Mouse (Mus musculus) forebrain, postnatal 0 days (tissue): ENCODE results near the gene Gm14597. TPM values are rescaled to one million over a fixed set of nuclear protein-coding genes. Genes with fewer than 3 reads are reported as not detected.

ENCODE experiments used
- ATAC-seq: fragments of 200-750 bp; cut with Nextera tagmentation; 2 replicates; pipeline ENCODE4 v1.8.0; 2017; ENCODE audit warnings: mild to moderate bottlenecking, moderate library complexity
- DNase-seq: peaks from one replicate; pipeline ENCODE4 v3.0.0-alpha.2; 2015
- H3K27ac ChIP-seq: fragments of 300-500 bp; sonication (generic); 2 replicates; pipeline ENCODE4 v1.5.1; 2014; ENCODE audit warnings: low read depth, mild to moderate bottlenecking, antibody characterized with exemption, low read length, moderate library complexity, mixed read lengths
- H3K27me3 ChIP-seq: fragments of 300-500 bp; sonication (generic); 2 replicates; pipeline ENCODE4 v1.6.1; 2014; ENCODE audit warnings: mild to moderate bottlenecking, low read length, mixed read lengths; ENCODE audit not compliant: insufficient read depth
- H3K36me3 ChIP-seq: fragments of 300-500 bp; sonication (generic); 2 replicates; pipeline ENCODE4 v1.6.1; 2014; ENCODE audit warnings: mild to moderate bottlenecking, moderate library complexity; ENCODE audit not compliant: insufficient read depth
- H3K4me1 ChIP-seq: fragments of 300-500 bp; sonication (generic); 2 replicates; pipeline ENCODE4 v1.6.1; 2014; ENCODE audit warnings: antibody characterized with exemption; ENCODE audit not compliant: insufficient read depth
- H3K4me2 ChIP-seq: fragments of 300-500 bp; sonication (generic); 2 replicates; pipeline ENCODE4 v1.6.1; 2014; ENCODE audit warnings: low read depth, mild to moderate bottlenecking, moderate library complexity
- H3K4me3 ChIP-seq: fragments of 300-500 bp; sonication (generic); 2 replicates; pipeline ENCODE4 v1.5.1; 2014; ENCODE audit warnings: low read depth, low read length, mixed read lengths
- H3K9ac ChIP-seq: fragments of 300-500 bp; sonication (generic); 2 replicates; pipeline ENCODE4 v1.6.1; 2014; ENCODE audit warnings: mild to moderate bottlenecking
- H3K9me3 ChIP-seq: fragments of 300-500 bp; sonication (generic); 2 replicates; pipeline ENCODE4 v1.6.1; 2016; ENCODE audit warnings: low read length
- CTCF ChIP-seq: sonication (generic); IDR thresholded peaks from 2 replicates; pipeline ENCODE4 v1.5.1; 2016; ENCODE audit warnings: antibody characterized with exemption, control low read depth, low read depth
- WGBS: fragments of 180-500 bp; shearing (Covaris S2); extraction: QIAGEN DNeasy Blood & Tissue Kit; methylation state at CpG from one replicate; pipeline ENCODE4 v1.1.7; 2014; 5-methylcytosine and 5-hydroxymethylcytosine counted together
- polyA plus RNA-seq: library from polyadenylated mRNA; unstranded; fragments of >200 nt; fragmentation: Nextera tagmentation; extraction: Ambion mirVana; gene quantifications from 2 replicates; pipeline ENCODE4 v1.2.1, GENCODE M21; 2015
- total RNA-seq: library from RNA; depleted of rRNA; stranded (reverse); fragments of >200 nt; gene quantifications from 2 replicates; pipeline ENCODE4 v1.2.3, GENCODE M21; 2014; rRNA removed

The Gm14597 gene
- total and polyA plus RNA-seq, 2 experiments from 2014 or later, result 0.41 to 0.71 TPM

- Histone ChIP-seq H3K4me1 (no peaks in the 10 kb centered on the region), H3K4me3 (no peak overlapping the region), H3K9ac (no peak overlapping the region), H3K4me2 (no peak overlapping the region), H3K9me3 (no peaks in the 10 kb centered on the region), H3K27ac (no peak overlapping the region), H3K36me3 (no peaks in the 10 kb centered on the region), H3K27me3 (no peaks in the 10 kb centered on the region)
- no peak for ATAC-seq
- no peak for DNase-seq
- WGBS, result 56% methylated on average over 1 of the region's 1 CpGs
- TF ChIP-seq CTCF, result no peak
Observed at GRCm38 (mm10) chrX:53579311-53579710, 29.5 kb downstream of the Gm14597 start.

Other genes with a start within 250 kb of the Gm14597 start
- 30.9 and 34.2 TPM in 2 replicates for gene Mospd1, start 238.5 kb downstream of the Gm14597 start, total RNA-seq
- gene Mospd1, start 238.5 kb downstream of the Gm14597 start, polyA plus RNA-seq, result 39.1 and 42.9 TPM in 2 replicates
- not detected in 2 replicates for gene Etd, start 174.1 kb downstream of the Gm14597 start, total RNA-seq
- not detected in 2 replicates for gene Etd, start 174.1 kb downstream of the Gm14597 start, polyA plus RNA-seq
- 81.2 and 86.1 TPM in 2 replicates for gene Rtl8c, start 947 bp downstream of the Gm14597 start, total RNA-seq
- 167 and 183 TPM in 2 replicates for gene Rtl8c, start 947 bp downstream of the Gm14597 start, polyA plus RNA-seq
- gene Rtl8a, start 34.7 kb upstream of the Gm14597 start, total RNA-seq, result 124 and 168 TPM in 2 replicates
- gene Rtl8a, start 34.7 kb upstream of the Gm14597 start, polyA plus RNA-seq, result 238 and 241 TPM in 2 replicates
- gene Rtl8b, start 61.4 kb upstream of the Gm14597 start, total RNA-seq, result 219 and 235 TPM in 2 replicates
- 204 and 212 TPM in 2 replicates for gene Rtl8b, start 61.4 kb upstream of the Gm14597 start, polyA plus RNA-seq
- 0.24 TPM in 1 of 2 replicates, not detected in the other for gene 4930502E18Rik, start 115.8 kb upstream of the Gm14597 start, total RNA-seq
- 0.19 and 0.31 TPM in 2 replicates for gene 4930502E18Rik, start 115.8 kb upstream of the Gm14597 start, polyA plus RNA-seq
- gene 1700013H16Rik, start 148.9 kb upstream of the Gm14597 start, total RNA-seq, result not detected in 2 replicates
- gene 1700013H16Rik, start 148.9 kb upstream of the Gm14597 start, polyA plus RNA-seq, result 0.19 TPM in 1 of 2 replicates, not detected in the other
- gene Zfp36l3, start 167.4 kb upstream of the Gm14597 start, total RNA-seq, result 0.05 TPM in 1 of 2 replicates, not detected in the other
- not detected in 2 replicates for gene Zfp36l3, start 167.4 kb upstream of the Gm14597 start, polyA plus RNA-seq
- 1.5 and 2.1 TPM in 2 replicates for gene Xlr, start 188.7 kb upstream of the Gm14597 start, total RNA-seq
- 1.6 and 2.8 TPM in 2 replicates for gene Xlr, start 188.7 kb upstream of the Gm14597 start, polyA plus RNA-seq